Comparison of ENCODE assay signal across 15 mouse cellular contexts in genomic region chr11:28497034-28497433, GRCm38 (mm10).
DNase-seq lines count a peak whose midpoint lies in the region.
"Had no signal": no experiment of that assay in that cellular context is flagged by ENCODE, and none has a peak within 500 bp of the region (broad histone marks: within the 10 kb centered on the region; RNA-seq: fewer than 3 reads in every experiment).

No protein-coding gene starts in this region.

- H3K4me3 ChIP-seq in heart, embryonic 10.5 days: no peak overlapping the region
- H3K4me3 ChIP-seq: erythroblast, embryonic 14.5 days; limb, embryonic 15.5 days; lung, embryonic 15.5 days had no signal

- H3K9me3 ChIP-seq in heart, embryonic 10.5 days: no peaks in the 10 kb centered on the region
- H3K9me3 ChIP-seq: G1E; limb, embryonic 15.5 days; lung, embryonic 15.5 days had no signal

- DNase-seq in cerebellum, adult 9-11 months: peak; percentile 2
- DNase-seq in cerebellum, adult 9-10 months: no peak
- DNase-seq in heart, postnatal 4 days: peak; percentile 17
- DNase-seq in heart, embryonic 10.5 days (ENCODE audit: low spot score): no peak
- peak; percentile 15 for DNase-seq in lung, postnatal 14 days
- DNase-seq in lung, postnatal 25 days (ENCODE audit: low spot score): no peak
- DNase-seq in brain, adult 2 months (ENCODE audit: low read depth, low spot score): peak; percentile 26
- DNase-seq in urinary bladder, postnatal 14 days (ENCODE audit: low spot score): no peak
- DNase-seq: embryo, embryonic 11 days; thymus, postnatal 36 days had no signal

- H3K36me3 ChIP-seq in heart, embryonic 10.5 days: no peaks in the 10 kb centered on the region
- H3K36me3 ChIP-seq: G1E; limb, embryonic 15.5 days; lung, embryonic 15.5 days had no signal

- no peak overlapping the region for H3K27ac ChIP-seq in heart, embryonic 10.5 days
- H3K27ac ChIP-seq: kidney, postnatal 0 days; limb, embryonic 15.5 days; lung, embryonic 15.5 days had no signal

- H3K4me1 ChIP-seq in heart, embryonic 10.5 days: no peaks in the 10 kb centered on the region
- H3K4me1 ChIP-seq: limb, embryonic 15.5 days; lung, embryonic 15.5 days had no signal

- no peaks in the 10 kb centered on the region for H3K27me3 ChIP-seq in heart, embryonic 10.5 days (ENCODE audit: insufficient read depth, poor library complexity, severe bottlenecking)
- H3K27me3 ChIP-seq: limb, embryonic 15.5 days; lung, embryonic 15.5 days had no signal

Comparison
In these comparisons a context has a peak if more than half of its experiments do, and no peak if none do; other contexts are left out.
1. DNase-seq: peak in cerebellum, adult 9-11 months (single experiment), heart, postnatal 4 days (single experiment), lung, postnatal 14 days (single experiment) and brain, adult 2 months (single experiment); none in cerebellum, adult 9-10 months (single experiment), heart, embryonic 10.5 days (single experiment), lung, postnatal 25 days (single experiment) and urinary bladder, postnatal 14 days (single experiment).